Mouse (Mus musculus) G1E (cell line): ENCODE measurements around the gene Npnt. TPM values are rescaled to one million over a fixed set of nuclear protein-coding genes. Genes with fewer than 3 reads are reported as not detected.

Experiments
- ATAC-seq: 2 replicates; pipeline ENCODE4 v1.8.0; 2016; ENCODE audit warnings: mild to moderate bottlenecking; ENCODE audit not compliant: insufficient number of reproducible peaks, poor library complexity, low FRiP score, severe bottlenecking; ENCODE audit errors: extremely low read depth
- DNase-seq: peaks from one replicate; pipeline ENCODE4 v3.0.0; 2012; ENCODE audit warnings: low spot score
- H3K27me3 ChIP-seq: 2 replicates; pipeline ENCODE4 v1.6.1; 2012; ENCODE audit warnings: mild to moderate bottlenecking, low read length, inconsistent platforms; ENCODE audit not compliant: insufficient read depth
- H3K36me3 ChIP-seq: replicated peaks from 2 replicates; pipeline ENCODE3; 2012; ENCODE audit warnings: mild to moderate bottlenecking, inconsistent platforms
- H3K4me1 ChIP-seq: 2 replicates; pipeline ENCODE4 v1.6.1; 2012; ENCODE audit warnings: low read depth, low read length, inconsistent platforms, mixed read lengths; ENCODE audit not compliant: insufficient read depth
- H3K4me3 ChIP-seq: 2 replicates; pipeline ENCODE4 v1.5.1; 2012; ENCODE audit warnings: low read depth, mild to moderate bottlenecking, inconsistent platforms, low read length, moderate library complexity, mixed read lengths
- H3K9me3 ChIP-seq: replicated peaks from 2 replicates; pipeline ENCODE4 v1.6.1; 2012; ENCODE audit warnings: inconsistent platforms
- CTCF ChIP-seq: IDR thresholded peaks from 2 replicates; pipeline ENCODE4 v1.5.1; 2012; ENCODE audit warnings: low read depth, low read length, inconsistent platforms, mixed read lengths
- GATA1 ChIP-seq: IDR thresholded peaks from 2 replicates; pipeline ENCODE4 v1.6.1; 2012; ENCODE audit warnings: borderline replicate concordance, low read length, inconsistent platforms, mixed read lengths
- GATA2 ChIP-seq: IDR thresholded peaks from 2 replicates; pipeline ENCODE4 v1.6.1; 2012; ENCODE audit warnings: low read depth, low read length, inconsistent platforms, borderline replicate concordance
- POLR2AphosphoS5 ChIP-seq: IDR thresholded peaks from 2 replicates; pipeline ENCODE4 v1.6.1; 2012; ENCODE audit warnings: low read depth, low read length, inconsistent platforms; ENCODE audit not compliant: insufficient replicate concordance
- TAL1 ChIP-seq: conservative IDR thresholded peaks from 2 replicates; pipeline ENCODE4 v1.6.1; 2012; ENCODE audit warnings: low read depth, low read length, inconsistent platforms, mixed read lengths
- polyA plus RNA-seq: library from polyadenylated mRNA; stranded (reverse); fragments of >175 nt; gene quantifications from 2 replicates; pipeline ENCODE4 v1.2.3, GENCODE M21; 2012
- total RNA-seq, 2 experiments: library from RNA; stranded (forward) in 1 of 2; stranded (reverse) in 1 of 2; fragments of 200-1000 nt in 1 of 2; fragments of >200 nt in 1 of 2; fragmentation: Nextera tagmentation in 1 of 2; gene quantifications; 2 replicates each; pipeline ENCODE4 v1.2.3; 2014 to 2017

Gene Npnt
- total and polyA plus RNA-seq, 3 experiments = 0.05 TPM; not detected in 2

DNA sequence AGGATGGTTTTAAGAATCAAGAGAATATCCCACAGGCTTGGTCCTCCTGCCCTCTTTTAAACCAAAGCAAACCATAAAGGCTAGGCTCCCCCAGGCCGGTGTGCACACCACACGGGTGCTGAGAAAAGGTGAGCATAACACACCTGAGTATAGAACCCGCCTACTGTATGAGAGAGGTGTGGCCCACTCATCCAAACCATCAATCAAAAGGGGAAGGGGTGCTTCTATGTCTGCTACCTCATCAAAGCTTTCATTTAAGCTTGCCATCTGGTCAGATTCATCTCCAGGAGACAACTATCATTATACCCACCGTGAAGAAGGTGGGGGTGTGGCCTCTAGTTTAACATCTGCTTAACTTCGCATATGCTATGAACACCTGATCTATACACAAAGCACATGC lies 52.7 kb downstream of the Npnt start:
- no peak for DNase-seq
- ATAC-seq = no peak
- H3K4me1 ChIP-seq = no peaks in the 10 kb centered on the region

DNA sequence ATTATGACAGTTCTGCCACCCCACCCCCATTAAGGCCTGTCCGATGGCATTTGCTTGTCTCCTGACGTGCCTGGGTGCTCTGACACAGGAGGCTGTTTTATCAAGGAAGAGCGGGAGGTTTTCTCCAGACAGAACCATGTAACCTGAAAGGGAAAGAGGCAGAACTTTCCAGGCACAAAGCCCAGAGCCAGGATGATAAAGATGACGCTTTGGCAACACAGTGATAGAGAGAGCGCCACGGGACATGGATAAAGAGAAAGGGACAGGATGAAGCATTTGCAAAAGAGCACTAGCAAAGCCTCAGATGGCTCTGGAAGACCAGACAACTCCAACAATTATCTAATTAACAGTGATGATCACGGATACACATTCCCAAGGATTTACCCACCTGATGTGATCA lies 56.0 kb downstream of the Npnt start:
- DNase-seq (no peak), ATAC-seq (no peak)
- no peak overlapping the region for H3K4me3 ChIP-seq
- TF ChIP-seq POLR2AphosphoS5 = no peak
- no peak for TF ChIP-seq CTCF
- TF ChIP-seq GATA2 = no peak
- no peak for TF ChIP-seq GATA1
- no peak for TF ChIP-seq TAL1
- peaks cover 5% of the 10 kb centered on the region; the same call in 1 of the 2 replicates for H3K27me3 ChIP-seq
- no peaks in the 10 kb centered on the region for H3K9me3 ChIP-seq
- H3K36me3 ChIP-seq = no peaks in the 10 kb centered on the region
- H3K4me1 ChIP-seq = peaks cover 3% of the 10 kb centered on the region

More for the DNA sequence above, 52.7 kb downstream of the Npnt start:
- Histone ChIP-seq H3K4me3 (no peak overlapping the region), H3K9me3 (no peaks in the 10 kb centered on the region), H3K36me3 (no peaks in the 10 kb centered on the region), H3K27me3 (peaks cover 7% of the 10 kb centered on the region)
- TF ChIP-seq POLR2AphosphoS5 = no peak
- TF ChIP-seq GATA2 = no peak
- no peak for TF ChIP-seq TAL1
- no peak for TF ChIP-seq CTCF
- TF ChIP-seq GATA1 = no peak

DNA sequence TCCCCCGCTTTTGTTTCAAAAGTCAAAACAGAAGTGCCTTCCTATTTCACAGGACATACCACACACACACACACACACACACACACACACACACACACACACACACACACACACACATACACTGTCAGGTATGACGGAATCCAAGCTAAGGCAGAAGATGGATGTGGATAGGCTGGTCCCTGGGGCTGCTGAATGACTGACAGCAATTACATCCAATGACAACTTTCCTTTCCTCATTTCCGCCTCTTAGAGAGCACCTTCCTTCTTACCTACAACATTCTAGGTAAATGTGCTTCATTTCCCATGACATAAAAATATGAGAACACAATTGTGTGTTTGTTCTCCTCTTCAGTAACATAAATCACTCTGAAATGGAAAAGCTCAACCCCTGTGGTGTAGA lies 56.4 kb downstream of the Npnt start:
- Histone ChIP-seq H3K4me3 (no peak overlapping the region), H3K36me3 (no peaks in the 10 kb centered on the region), H3K4me1 (peaks cover 6% of the 10 kb centered on the region), H3K27me3 (peaks cover 5% of the 10 kb centered on the region; the same call in 1 of the 2 replicates), H3K9me3 (no peaks in the 10 kb centered on the region)
- no peak for DNase-seq
- ATAC-seq = no peak
- TF ChIP-seq TAL1 = no peak
- no peak for TF ChIP-seq CTCF
- no peak for TF ChIP-seq POLR2AphosphoS5
- no peak for TF ChIP-seq GATA2
- TF ChIP-seq GATA1 = no peak

DNA sequence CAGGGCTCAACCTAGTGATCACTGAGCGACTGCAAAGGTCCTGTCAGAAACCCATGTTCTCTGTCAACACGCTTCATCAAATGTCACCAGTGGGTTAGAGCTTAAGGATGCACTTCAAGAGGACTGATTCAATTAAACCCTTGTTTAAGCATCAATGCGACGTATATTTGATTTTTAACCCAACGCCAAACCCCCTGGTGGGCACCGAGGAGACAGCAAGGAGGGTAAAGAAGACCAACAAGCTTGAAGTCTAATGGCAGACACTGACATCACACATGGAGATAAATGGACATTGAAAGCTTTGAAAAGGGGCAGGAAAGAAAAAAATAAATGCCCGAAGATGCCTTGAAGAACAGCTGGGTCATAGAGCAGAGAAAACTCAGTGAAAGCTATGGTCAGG lies 57.0 kb downstream of the Npnt start:
- DNase-seq = no peak
- ATAC-seq = no peak

DNA sequence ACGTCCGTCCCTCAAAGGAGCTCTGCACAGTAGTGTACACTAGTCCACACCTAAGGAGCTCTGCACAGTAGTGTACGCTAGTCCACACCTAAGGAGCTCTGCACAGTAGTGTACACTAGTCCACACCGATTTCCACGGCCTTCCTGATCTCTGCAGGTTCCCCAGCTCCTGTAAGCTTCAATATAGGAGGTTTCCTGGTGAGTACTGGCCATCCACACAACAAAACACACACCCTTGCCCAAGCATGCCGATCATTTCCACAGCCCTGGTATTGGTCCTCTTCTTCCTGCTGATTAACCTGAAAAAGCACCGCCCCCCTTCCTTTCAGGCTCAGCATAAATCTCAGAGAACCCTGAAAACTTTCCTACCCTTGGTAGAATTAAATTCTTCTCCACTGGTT lies 57.6 kb downstream of the Npnt start:
- Histone ChIP-seq H3K27me3 (peaks cover 5% of the 10 kb centered on the region; the same call in 1 of the 2 replicates), H3K36me3 (no peaks in the 10 kb centered on the region), H3K4me3 (no peak overlapping the region), H3K9me3 (no peaks in the 10 kb centered on the region), H3K4me1 (peaks cover 13% of the 10 kb centered on the region)
- DNase-seq (no peak), ATAC-seq (no peak)
- no peak for TF ChIP-seq GATA2
- no peak for TF ChIP-seq CTCF
- no peak for TF ChIP-seq GATA1
- TF ChIP-seq TAL1 = no peak
- TF ChIP-seq POLR2AphosphoS5 = no peak

More for the DNA sequence above, 57.0 kb downstream of the Npnt start:
- no peak overlapping the region for H3K4me3 ChIP-seq
- no peaks in the 10 kb centered on the region for H3K36me3 ChIP-seq
- peaks cover 5% of the 10 kb centered on the region; the same call in 1 of the 2 replicates for H3K27me3 ChIP-seq
- no peaks in the 10 kb centered on the region for H3K9me3 ChIP-seq
- peaks cover 8% of the 10 kb centered on the region for H3K4me1 ChIP-seq
- no peak for TF ChIP-seq TAL1
- TF ChIP-seq POLR2AphosphoS5 = no peak
- TF ChIP-seq CTCF = no peak
- no peak for TF ChIP-seq GATA1
- TF ChIP-seq GATA2 = no peak

DNA sequence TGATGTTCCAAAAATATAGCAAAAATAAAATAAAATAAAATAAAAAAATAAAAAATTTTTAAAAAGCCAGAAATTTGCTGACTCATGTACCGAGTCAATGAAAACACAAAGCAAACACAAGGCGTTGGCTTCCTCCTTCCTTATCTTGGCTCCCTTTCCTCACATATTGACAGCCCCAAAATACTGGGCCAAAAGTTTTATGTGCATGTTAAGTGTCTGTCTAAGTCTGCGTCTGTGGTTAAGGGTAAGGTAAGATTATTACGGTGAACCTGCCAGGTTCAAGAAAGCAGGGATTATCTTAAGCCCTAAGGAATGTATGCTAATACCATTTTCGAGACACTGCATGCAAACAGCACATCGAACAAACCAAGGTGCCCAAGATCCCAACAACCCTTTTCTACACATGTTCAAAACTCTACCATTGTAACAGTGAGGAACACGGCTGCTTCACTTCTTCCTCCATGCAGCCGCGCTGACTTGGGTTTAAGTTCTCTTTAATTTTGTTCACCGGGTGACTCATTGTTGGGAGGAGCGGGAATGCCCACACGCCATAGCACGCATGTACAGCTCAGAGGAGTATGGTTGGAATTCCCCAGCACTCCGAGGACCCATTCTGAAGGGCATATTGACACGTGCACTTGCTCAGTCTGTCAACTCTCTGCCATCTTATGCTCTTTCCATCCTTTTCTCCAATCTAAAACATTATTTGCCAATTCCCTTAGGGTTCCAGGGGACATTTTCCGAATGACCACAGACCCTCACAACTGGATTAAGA lies 62.8 kb downstream of the Npnt start:
- no peaks in the 10 kb centered on the region for H3K27me3 ChIP-seq
- DNase-seq (peak; percentile 68), ATAC-seq (peak; percentile 89)
- no peaks in the 10 kb centered on the region for H3K9me3 ChIP-seq
- TF ChIP-seq CTCF (no peak), TAL1 (peak; percentile 22; the same call in 1 of the 2 replicates)
- H3K36me3 ChIP-seq = no peaks in the 10 kb centered on the region
- H3K4me1 ChIP-seq = peaks cover 35% of the 10 kb centered on the region
- no peak overlapping the region; the same call in 1 of the 2 replicates for H3K4me3 ChIP-seq
